In genomic region chr7:115453713-115454073, GRCm38 (mm10) we compare ENCODE assay signal across 8 mouse cellular contexts.
DNase-seq lines count a peak whose midpoint lies in the region; ATAC-seq and TF ChIP-seq lines count a peak whose summit lies in the region.
"Had no signal": no experiment of that assay in that cellular context is flagged by ENCODE, and none has a peak within 500 bp of the region (broad histone marks: within the 10 kb centered on the region; RNA-seq: fewer than 3 reads in every experiment).

No protein-coding gene starts in this region.

- H3K27me3 ChIP-seq in kidney, postnatal 0 days (ENCODE audit: insufficient read depth, low read length): no peaks in the 10 kb centered on the region
- peaks cover 27% of the 10 kb centered on the region; the same call in 1 of the 2 replicates for H3K27me3 ChIP-seq in embryonic facial prominence, embryonic 14.5 days (replicated peaks; ENCODE audit: control insufficient read depth, insufficient read depth, low read length)
- 0 out of 2 replicates have a peak, but pooled peaks cover 5% of the 10 kb centered on the region for H3K27me3 ChIP-seq in limb, embryonic 12.5 days
- H3K27me3 ChIP-seq: liver, embryonic 13.5 days had no signal

- no peak overlapping the region for H3K4me3 ChIP-seq in kidney, postnatal 0 days (replicated peaks; ENCODE audit: low read depth, low read length)
- H3K4me3 ChIP-seq in brown adipose tissue, adult 24 weeks (ENCODE audit: insufficient read depth, low read depth, low read length): 0 out of 2 replicates have a peak overlapping the region, but pooled peaks have one; percentile 14
- H3K4me3 ChIP-seq in embryonic facial prominence, embryonic 14.5 days (ENCODE audit: low read depth, low read length): no peak overlapping the region
- no peak overlapping the region for H3K4me3 ChIP-seq in limb, embryonic 12.5 days (replicated peaks)
- H3K4me3 ChIP-seq: liver, embryonic 13.5 days had no signal

- H3K36me3 ChIP-seq in kidney, postnatal 0 days (ENCODE audit: insufficient read depth, low read length): no peaks in the 10 kb centered on the region
- H3K36me3 ChIP-seq in embryonic facial prominence, embryonic 14.5 days (ENCODE audit: control insufficient read depth, insufficient read depth, low read length): no peaks in the 10 kb centered on the region
- H3K36me3 ChIP-seq in limb, embryonic 12.5 days: no peaks in the 10 kb centered on the region
- H3K36me3 ChIP-seq: liver, embryonic 13.5 days had no signal

- DNase-seq in kidney, postnatal 0 days (ENCODE audit: low spot score): no peak
- DNase-seq in kidney, adult 11 months: no peak
- DNase-seq in embryonic facial prominence, embryonic 14.5 days (ENCODE audit: low spot score): no peak
- no peak for DNase-seq in adrenal gland, postnatal 10 days

- no peaks in the 10 kb centered on the region for H3K4me1 ChIP-seq in kidney, postnatal 0 days (replicated peaks; ENCODE audit: insufficient read depth, low read length)
- H3K4me1 ChIP-seq in brown adipose tissue, adult 24 weeks (ENCODE audit: control insufficient read depth, insufficient read depth, insufficient read length, low read length): no peaks in the 10 kb centered on the region
- peaks cover 19% of the 10 kb centered on the region for H3K4me1 ChIP-seq in embryonic facial prominence, embryonic 14.5 days (ENCODE audit: control insufficient read depth, insufficient read depth, low read length)
- peaks cover 36% of the 10 kb centered on the region for H3K4me1 ChIP-seq in limb, embryonic 12.5 days (replicated peaks)

- no peak overlapping the region for H3K9ac ChIP-seq in kidney, postnatal 0 days (ENCODE audit: low read depth, low read length)
- no peak overlapping the region for H3K9ac ChIP-seq in embryonic facial prominence, embryonic 14.5 days (ENCODE audit: low read depth, low read length)
- H3K9ac ChIP-seq in limb, embryonic 12.5 days (replicated peaks): no peak overlapping the region
- H3K9ac ChIP-seq: liver, embryonic 13.5 days had no signal

- H3K4me2 ChIP-seq in kidney, postnatal 0 days (ENCODE audit: low read length): peak overlapping the region; percentile 26
- no peak overlapping the region for H3K4me2 ChIP-seq in embryonic facial prominence, embryonic 14.5 days (ENCODE audit: low read depth, low read length)
- peak overlapping the region; percentile 30 for H3K4me2 ChIP-seq in limb, embryonic 12.5 days

- no peak overlapping the region for H3K27ac ChIP-seq in kidney, postnatal 0 days
- H3K27ac ChIP-seq in brown adipose tissue, adult 24 weeks (replicated peaks; ENCODE audit: low read depth, low read length): no peak overlapping the region
- peak overlapping the region; percentile 47; the same call in 1 of the 2 replicates for H3K27ac ChIP-seq in embryonic facial prominence, embryonic 14.5 days (replicated peaks; ENCODE audit: low read depth, low read length)
- peak overlapping the region; percentile 71 for H3K27ac ChIP-seq in limb, embryonic 12.5 days
- H3K27ac ChIP-seq: liver, embryonic 13.5 days had no signal

- no peak for TF ChIP-seq CTCF in kidney, postnatal 0 days (IDR thresholded peaks at IDR 0.05; ENCODE audit: low read depth)

- 48% methylated on average over 7 of the region's 7 CpGs for WGBS in kidney, postnatal 0 days
- 26% methylated on average over 7 of the region's 7 CpGs for WGBS in embryonic facial prominence, embryonic 14.5 days
- 36% methylated on average over 7 of the region's 7 CpGs for WGBS in limb, embryonic 12.5 days

- H3K9me3 ChIP-seq in kidney, postnatal 0 days (replicated peaks; ENCODE audit: low read length): no peaks in the 10 kb centered on the region
- H3K9me3 ChIP-seq in embryonic facial prominence, embryonic 14.5 days (ENCODE audit: control insufficient read depth, low read length): no peaks in the 10 kb centered on the region
- H3K9me3 ChIP-seq in limb, embryonic 12.5 days: no peaks in the 10 kb centered on the region
- H3K9me3 ChIP-seq: liver, embryonic 13.5 days had no signal

- ATAC-seq in kidney, postnatal 0 days (replicated peaks; ENCODE audit: low FRiP score, low read depth): no peak
- ATAC-seq in embryonic facial prominence, embryonic 14.5 days (ENCODE audit: low read depth): no peak
- ATAC-seq in limb, embryonic 12.5 days (ENCODE audit: insufficient number of reproducible peaks, insufficient read depth, low FRiP score, low TSS enrichment, low read depth): peak; percentile 38; the same call in 1 of the 2 replicates
- no peak for ATAC-seq in megakaryocyte, adult 5-6 weeks (ENCODE audit: poor library complexity, severe bottlenecking)

Comparison
In these comparisons a context has a peak if more than half of its experiments do, and no peak if none do; other contexts are left out.
1. H3K27ac ChIP-seq: peak in embryonic facial prominence, embryonic 14.5 days (single experiment) and limb, embryonic 12.5 days (single experiment); none in kidney, postnatal 0 days (single experiment) and brown adipose tissue, adult 24 weeks (single experiment).